Mouse (Mus musculus): ENCODE data around the gene Ccin. TPM values are rescaled to one million over a fixed set of nuclear protein-coding genes. Genes with fewer than 3 reads are reported as not detected.

The Ccin gene
- 1 to 10 TPM; 3.0 to 4.8 TPM for total RNA-seq (2023)

GRCm38 (mm10) chr4:43983181-43983580, at the start of gene Ccin:
Ccin (plus strand) TSS chr4:43983483.

GRCm38 (mm10) chr4:43957292-43957845, 25.9 kb upstream of the Ccin start, which contains the start of gene Glipr2:
Glipr2 (plus strand) TSS chr4:43957401.

GRCm38 (mm10) chr4:44004126-44004525, 20.8 kb downstream of the Ccin start, which contains the start of gene Clta:
Clta (plus strand) TSS chr4:44004452.

Other genes starting within 250 kb of the Ccin start
- gene Olfr159, start 212.5 kb upstream of the Ccin start, total RNA-seq (2023), result not detected
- not detected for gene Olfr156, start 159.6 kb upstream of the Ccin start, total RNA-seq (2023)
- not detected for gene Olfr157, start 143.3 kb upstream of the Ccin start, total RNA-seq (2023)
- gene Olfr155, start 131.9 kb upstream of the Ccin start, total RNA-seq (2023), result not detected
- 1 to 10 TPM; 2.0 to 2.8 TPM for gene Reck, start 108.0 kb upstream of the Ccin start, total RNA-seq (2023)
- 10 to 100 TPM; 56.7 to 69.9 TPM for gene Glipr2, start 26.1 kb upstream of the Ccin start, total RNA-seq (2023)
- 100 to 1,000 TPM; 129 to 131 TPM for gene Clta, start 21.0 kb downstream of the Ccin start, total RNA-seq (2023)
- 10 to 100 TPM; 42.5 to 58.4 TPM for gene Gne, start 100.7 kb downstream of the Ccin start, total RNA-seq (2023)